Mouse (Mus musculus): ENCODE data around the gene Trak1. TPM values are rescaled to one million over a fixed set of nuclear protein-coding genes. Genes with fewer than 3 reads are reported as not detected.

Trak1 gene
- total and polyA plus RNA-seq, 3 experiments = 8.2 to 28.6 (median 18.1) TPM

- H3K79me2 ChIP-seq (replicated peaks; ENCODE audit: control insufficient read depth, extremely low read depth, insufficient read depth, poor library complexity, severe bottlenecking) = peaks cover 23% of the 10 kb centered on the region
- H3K4me2 ChIP-seq (ENCODE audit: insufficient read depth, low read depth, poor library complexity, severe bottlenecking) = peak overlapping the region; percentile 67
- peak overlapping the region; percentile 55 to 68 (median 66) for H3K4me3 ChIP-seq (replicated peaks in 1 of 3; ENCODE audit: low read depth in 2 of 3, low read length in 2 of 3, poor library complexity in 1 of 3)
- in situ Hi-C loops (cut with MboI; ENCODE audit: low pct_ligation_motif_present, low pct_unique_long_range_greater_than_20kb, low sequenced_read_pairs) = no loop called here
- H3K9me3 ChIP-seq (replicated peaks; ENCODE audit: low read length) = peaks cover 5% of the 10 kb centered on the region
- TF ChIP-seq RAD21 (IDR thresholded peaks at IDR 0.05; ENCODE audit: low read depth, low read length) = no peak; the same call in 1 of the 2 replicates
- peak; percentile 84 for TF ChIP-seq EP300 (IDR thresholded peaks at IDR 0.05; ENCODE audit: low read length)
- peak; percentile 81 for TF ChIP-seq TBP (conservative IDR thresholded peaks at IDR 0.05; ENCODE audit: low read depth, low read length)
- peak; percentile 25; the same call in 1 of the 2 replicates for TF ChIP-seq JUND (conservative IDR thresholded peaks at IDR 0.05; ENCODE audit: low read depth, low read length)
- peak; percentile 81; the same call in 1 of the 2 replicates for TF ChIP-seq RCOR1 (conservative IDR thresholded peaks at IDR 0.05; ENCODE audit: low read depth, low read length)
- peak; percentile 33; the same call in 1 of the 2 replicates for TF ChIP-seq ZMIZ1 (IDR thresholded peaks at IDR 0.05; ENCODE audit: low read depth, low read length)
- TF ChIP-seq NRF1 (IDR thresholded peaks at IDR 0.05; ENCODE audit: low read depth, low read length) = no peak; the same call in 1 of the 2 replicates
- peak; percentile 77 for TF ChIP-seq SIN3A (IDR thresholded peaks at IDR 0.05; ENCODE audit: low read length)
- peak; percentile 61 for TF ChIP-seq POLR2A (IDR thresholded peaks at IDR 0.05; ENCODE audit: low read depth, low read length)
- TF ChIP-seq MXI1 (IDR thresholded peaks at IDR 0.05; ENCODE audit: low read depth, low read length) = peak; percentile 82
- peak; percentile 96 for TF ChIP-seq ETS1 (conservative IDR thresholded peaks at IDR 0.05; ENCODE audit: low read depth, low read length)
- TF ChIP-seq CHD1 (IDR thresholded peaks at IDR 0.05; ENCODE audit: low read depth, low read length) = no peak
- peak; percentile 95 for TF ChIP-seq CHD2 (IDR thresholded peaks at IDR 0.05; ENCODE audit: low read length)
- peak; percentile 94 for TF ChIP-seq USF1 (IDR thresholded peaks at IDR 0.05; ENCODE audit: low read depth, low read length)
- peak; percentile 95 for TF ChIP-seq USF2 (conservative IDR thresholded peaks at IDR 0.05; ENCODE audit: low read depth, low read length)
- TF ChIP-seq IRF4 (IDR thresholded peaks at IDR 0.05; ENCODE audit: low read depth, low read length) = peak; percentile 86
- peak; percentile 31; the same call in 1 of the 2 replicates for TF ChIP-seq NELFE (IDR thresholded peaks at IDR 0.05; ENCODE audit: low read depth, low read length)
- peak; percentile 91 for TF ChIP-seq TCF12 (IDR thresholded peaks at IDR 0.05; ENCODE audit: low read depth, low read length)
- peak; percentile 54; the same call in 1 of the 2 replicates for TF ChIP-seq ELF1 (IDR thresholded peaks at IDR 0.05; ENCODE audit: low read depth, low read length)
- 0 out of 2 replicates have a peak, but pooled peaks have one; percentile 54 for TF ChIP-seq KAT2A (IDR thresholded peaks at IDR 0.05; ENCODE audit: insufficient replicate concordance, low read length)
- peak; percentile 93 for TF ChIP-seq MAX (IDR thresholded peaks at IDR 0.05; ENCODE audit: low read length)
- TF ChIP-seq HCFC1 (IDR thresholded peaks at IDR 0.05; ENCODE audit: low read depth, low read length) = peak; percentile 55
- no peak for TF ChIP-seq E2F4 (IDR thresholded peaks at IDR 0.05; ENCODE audit: insufficient replicate concordance, low read depth, low read length)
- no peak for TF ChIP-seq GABPA (IDR thresholded peaks at IDR 0.05; ENCODE audit: insufficient replicate concordance, low read depth, low read length)
- TF ChIP-seq MAZ (IDR thresholded peaks at IDR 0.05; ENCODE audit: low read depth, low read length) = peak; percentile 76
- TF ChIP-seq MAFK (IDR thresholded peaks at IDR 0.05; ENCODE audit: insufficient replicate concordance, low read length) = no peak
- TF ChIP-seq BHLHE40 (IDR thresholded peaks at IDR 0.05; ENCODE audit: low read depth, low read length) = peak; percentile 97
- peak; percentile 35; the same call in 1 of the 2 replicates for TF ChIP-seq MYC (IDR thresholded peaks at IDR 0.05; ENCODE audit: low read depth, low read length)
- peak; percentile 96 for TF ChIP-seq MEF2A (IDR thresholded peaks at IDR 0.05; ENCODE audit: borderline replicate concordance, low read depth, low read length)
- TF ChIP-seq ZNF384 (IDR thresholded peaks at IDR 0.05; ENCODE audit: low read depth, low read length) = peak; percentile 33; the same call in 1 of the 2 replicates
- peak; percentile 78 for TF ChIP-seq JUN (IDR thresholded peaks at IDR 0.05; ENCODE audit: insufficient read depth, low read depth, low read length)
- H3K27me3 ChIP-seq (replicated peaks) = no peaks in the 10 kb centered on the region
- H3K4me1 ChIP-seq (ENCODE audit: control insufficient read depth in 1 of 2, insufficient read depth in 2 of 2) = peaks cover 28 to 71% of the 10 kb centered on the region in 2 experiments
- peak overlapping the region; percentile 75 for H3K9ac ChIP-seq (ENCODE audit: insufficient read depth, low read depth)
- dilution Hi-C loops (cut with MboI; ENCODE audit: extremely low pct_ligation_motif_present, extremely low pct_unique_long_range_greater_than_20kb, low sequenced_read_pairs) = no loop called here
- peak; percentile 94 for DNase-seq (ENCODE audit: extremely low read depth)
- peaks cover 0 to 34% of the 10 kb centered on the region in 2 experiments for H3K36me3 ChIP-seq (replicated peaks in 1 of 2; ENCODE audit: control insufficient read depth in 1 of 2, insufficient read depth in 1 of 2, low read length in 1 of 2)
- peak overlapping the region; percentile 85 for H3K27ac ChIP-seq (ENCODE audit: insufficient read depth, low read depth)
Observed at GRCm38 (mm10) chr9:121313656-121314374, 16.5 kb downstream of the Trak1 start.
